Mouse (Mus musculus) intestine, postnatal 0 days (tissue): ENCODE results near the gene Lsm12. TPM values are rescaled to one million over a fixed set of nuclear protein-coding genes. Genes with fewer than 3 reads are reported as not detected.
A peak's percentile ranks its signal among the peaks of the same experiment; 100 is the strongest.

Experiments used
- ATAC-seq: fragments of 200-750 bp; cut with Nextera tagmentation; 2 replicates; pipeline ENCODE4 v1.8.0; 2017; ENCODE audit warnings: mild to moderate bottlenecking, moderate TSS enrichment, moderate library complexity
- H3K27ac ChIP-seq: fragments of 300-500 bp; sonication (generic); 2 replicates; pipeline ENCODE4 v1.5.1; 2014; ENCODE audit warnings: mild to moderate bottlenecking, low read depth, low read length, moderate library complexity
- H3K27me3 ChIP-seq: fragments of 300-500 bp; sonication (generic); replicated peaks from 2 replicates; pipeline ENCODE4 v1.6.1; 2014; ENCODE audit warnings: low read length, mixed read lengths; ENCODE audit not compliant: control insufficient read depth, insufficient read depth
- H3K36me3 ChIP-seq: fragments of 300-500 bp; sonication (generic); 2 replicates; pipeline ENCODE4 v1.6.1; 2014; ENCODE audit warnings: mild to moderate bottlenecking, moderate library complexity; ENCODE audit not compliant: control insufficient read depth, insufficient read depth
- H3K4me1 ChIP-seq: fragments of 300-500 bp; sonication (generic); replicated peaks from 2 replicates; pipeline ENCODE4 v1.6.1; 2014; ENCODE audit warnings: antibody characterized with exemption, low read length, mixed read lengths; ENCODE audit not compliant: control insufficient read depth, insufficient read depth
- H3K4me2 ChIP-seq: fragments of 300-500 bp; sonication (generic); replicated peaks from 2 replicates; pipeline ENCODE4 v1.6.1; 2014; ENCODE audit warnings: low read depth, mild to moderate bottlenecking, moderate library complexity
- H3K4me3 ChIP-seq: fragments of 300-500 bp; sonication (generic); 2 replicates; pipeline ENCODE4 v1.5.1; 2014; ENCODE audit warnings: low read depth, low read length
- H3K9ac ChIP-seq: fragments of 300-500 bp; sonication (generic); 2 replicates; pipeline ENCODE4 v1.6.1; 2014; ENCODE audit warnings: mild to moderate bottlenecking, low read depth, low read length
- H3K9me3 ChIP-seq: fragments of 300-500 bp; sonication (generic); 2 replicates; pipeline ENCODE4 v1.6.1; 2016; ENCODE audit warnings: mixed run types; ENCODE audit not compliant: control insufficient read depth
- CTCF ChIP-seq: sonication (generic); IDR thresholded peaks from 2 replicates; pipeline ENCODE4 v1.5.1; 2016; ENCODE audit warnings: low read depth, mild to moderate bottlenecking, control low read depth, antibody characterized with exemption, moderate library complexity
- WGBS: fragments of 180-500 bp; shearing (Covaris S2); extraction: QIAGEN DNeasy Blood & Tissue Kit; methylation state at CpG from one replicate; pipeline ENCODE4 v1.1.7; 2014; 5-methylcytosine and 5-hydroxymethylcytosine counted together
- polyA plus RNA-seq: library from polyadenylated mRNA; unstranded; fragments of >200 nt; fragmentation: Nextera tagmentation; extraction: Ambion mirVana; gene quantifications from 2 replicates; pipeline ENCODE4 v1.2.1, GENCODE M21; 2015

Gene Lsm12
- polyA plus RNA-seq, 1 experiment from 2014 or later = 103 TPM

DNA sequence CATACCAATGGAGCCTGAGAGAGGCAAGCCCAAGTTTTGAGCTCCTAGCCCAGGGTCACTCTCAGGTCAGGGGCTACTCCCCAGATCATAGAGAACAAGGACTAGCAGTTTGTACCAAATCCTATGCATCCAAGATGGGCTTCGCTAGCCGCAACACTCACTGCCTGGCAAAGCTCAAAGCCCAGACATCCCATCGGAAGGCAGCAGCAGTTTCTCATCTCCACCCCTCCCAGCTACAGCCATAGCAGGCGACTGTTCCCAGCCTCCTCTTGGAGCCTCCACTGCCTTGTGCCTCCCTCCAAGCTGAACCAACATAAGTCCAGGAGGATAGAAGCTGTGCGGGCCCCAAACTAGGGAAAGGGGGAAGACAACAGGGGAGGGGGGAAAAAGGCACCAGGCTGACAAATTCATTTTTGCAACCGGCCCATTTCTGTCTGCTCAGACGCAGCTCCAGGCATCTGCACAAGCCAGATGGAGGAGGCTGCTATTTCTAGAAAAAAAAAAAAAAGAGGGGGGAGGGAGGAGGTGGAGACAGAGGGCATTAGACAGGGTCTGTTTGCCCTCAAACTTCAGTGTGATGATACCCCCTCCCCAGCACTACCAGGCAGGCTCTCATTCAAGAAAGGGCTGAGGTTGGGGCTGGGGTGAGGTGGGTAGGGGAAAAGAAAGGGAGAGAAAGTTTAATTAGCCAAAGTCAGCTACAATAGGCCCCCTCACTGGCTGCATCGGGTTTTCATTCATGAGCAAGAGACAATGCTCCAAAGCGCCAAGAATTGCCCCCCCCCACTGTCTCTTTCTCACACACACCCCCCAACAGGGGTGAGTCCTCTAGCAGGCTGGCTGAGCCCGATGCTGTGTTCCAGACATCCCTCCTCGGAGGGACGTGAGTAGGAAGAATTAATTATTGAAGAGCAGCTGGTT lies 42.4 kb upstream of the Lsm12 start:
- Histone ChIP-seq H3K9me3 (no peaks in the 10 kb centered on the region), H3K36me3 (peaks cover 4% of the 10 kb centered on the region; the same call in 1 of the 2 replicates), H3K4me2 (peak overlapping the region; percentile 90), H3K9ac (no peak overlapping the region), H3K4me3 (peak overlapping the region; percentile 93), H3K27me3 (no peaks in the 10 kb centered on the region), H3K27ac (no peak overlapping the region), H3K4me1 (peaks cover 2% of the 10 kb centered on the region; the same call in 1 of the 2 replicates)
- ATAC-seq = no peak
- TF ChIP-seq CTCF = no peak
- WGBS = 51% methylated on average over 12 of the region's 12 CpGs

GRCm38 (mm10) chr11:102226067-102226978 lies 41.2 kb upstream of the Lsm12 start:
- Histone ChIP-seq H3K27ac (no peak overlapping the region), H3K36me3 (peaks cover 7% of the 10 kb centered on the region; the same call in 1 of the 2 replicates), H3K4me1 (peaks cover 2% of the 10 kb centered on the region; the same call in 1 of the 2 replicates), H3K4me3 (no peak overlapping the region), H3K4me2 (no peak overlapping the region), H3K27me3 (no peaks in the 10 kb centered on the region), H3K9me3 (no peaks in the 10 kb centered on the region), H3K9ac (no peak overlapping the region)
- 76% methylated on average over 12 of the region's 12 CpGs for WGBS
- no peak for ATAC-seq
- no peak for TF ChIP-seq CTCF

- Histone ChIP-seq H3K4me2 (no peak overlapping the region), H3K4me1 (peaks cover 7% of the 10 kb centered on the region), H3K36me3 (peaks cover 7% of the 10 kb centered on the region; the same call in 1 of the 2 replicates), H3K27me3 (no peaks in the 10 kb centered on the region), H3K9ac (no peak overlapping the region), H3K4me3 (no peak overlapping the region), H3K27ac (no peak overlapping the region), H3K9me3 (no peaks in the 10 kb centered on the region)
- TF ChIP-seq CTCF = no peak
- ATAC-seq = no peak
- WGBS = 68% methylated on average over 5 of the region's 5 CpGs
These were observed 40.1 kb upstream of the Lsm12 start for GRCm38 (mm10) chr11:102225221-102225620.

DNA sequence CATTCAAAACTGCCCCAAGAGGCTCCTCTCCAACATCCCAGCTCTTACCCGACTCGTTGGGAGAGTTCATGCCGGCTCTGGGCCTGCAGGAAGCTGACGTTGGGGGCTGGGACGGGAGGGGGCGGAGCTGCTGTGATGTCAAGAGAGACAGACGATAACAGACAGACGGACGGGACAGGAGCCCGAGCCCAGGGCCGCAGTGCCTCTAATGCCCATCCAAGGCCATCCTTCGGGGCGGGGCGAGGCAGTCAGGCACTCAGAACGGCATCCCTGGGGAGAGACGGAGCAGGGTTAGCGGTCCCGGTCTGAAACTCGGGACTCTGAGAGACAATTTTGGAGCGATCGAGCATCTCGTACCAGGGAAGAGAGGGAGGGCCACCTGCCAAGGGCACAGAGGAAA lies 39.6 kb upstream of the Lsm12 start:
- H3K27me3 ChIP-seq = no peaks in the 10 kb centered on the region
- H3K9ac ChIP-seq = no peak overlapping the region
- H3K4me1 ChIP-seq = peaks cover 11% of the 10 kb centered on the region
- 19% methylated on average over 22 of the region's 22 CpGs for WGBS
- no peak overlapping the region for H3K4me3 ChIP-seq
- TF ChIP-seq CTCF = no peak
- ATAC-seq = no peak
- H3K9me3 ChIP-seq = no peaks in the 10 kb centered on the region
- no peak overlapping the region for H3K27ac ChIP-seq
- peak overlapping the region; percentile 30 for H3K4me2 ChIP-seq
- peaks cover 7% of the 10 kb centered on the region; the same call in 1 of the 2 replicates for H3K36me3 ChIP-seq

- ATAC-seq = no peak
- Histone ChIP-seq H3K27ac (no peak overlapping the region), H3K4me3 (no peak overlapping the region), H3K4me1 (peaks cover 24% of the 10 kb centered on the region), H3K9me3 (no peaks in the 10 kb centered on the region), H3K36me3 (peaks cover 7% of the 10 kb centered on the region; the same call in 1 of the 2 replicates), H3K9ac (no peak overlapping the region), H3K27me3 (no peaks in the 10 kb centered on the region), H3K4me2 (no peak overlapping the region)
- WGBS = 48% methylated on average over 6 of the region's 6 CpGs
- peak; percentile 78 for TF ChIP-seq CTCF
These were observed 38.1 kb upstream of the Lsm12 start for GRCm38 (mm10) chr11:102223166-102223565.

DNA sequence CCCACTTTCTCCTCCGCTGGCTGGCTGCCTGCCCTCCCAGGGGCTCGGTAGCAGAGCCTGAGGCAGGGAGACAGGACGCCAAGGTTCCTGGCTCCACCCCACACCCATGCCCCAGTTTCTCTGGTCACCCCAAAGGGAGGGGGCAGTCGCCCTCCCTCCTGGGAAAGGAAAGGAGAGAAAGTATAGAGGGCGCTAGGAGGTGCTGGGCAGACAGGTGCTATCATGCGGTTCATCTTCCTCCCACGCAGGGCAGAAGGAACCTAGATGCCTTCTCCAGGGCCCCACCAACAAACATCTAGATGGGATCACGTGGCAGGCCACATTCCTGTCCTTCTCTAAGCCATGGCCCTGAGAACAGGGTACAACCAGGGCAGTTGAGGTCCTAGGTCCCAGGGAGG lies 36.9 kb upstream of the Lsm12 start:
- Histone ChIP-seq H3K4me3 (no peak overlapping the region), H3K27me3 (no peaks in the 10 kb centered on the region), H3K4me2 (no peak overlapping the region), H3K9me3 (no peaks in the 10 kb centered on the region), H3K4me1 (peaks cover 29% of the 10 kb centered on the region), H3K27ac (no peak overlapping the region), H3K36me3 (peaks cover 7% of the 10 kb centered on the region; the same call in 1 of the 2 replicates), H3K9ac (no peak overlapping the region)
- ATAC-seq = no peak
- no peak for TF ChIP-seq CTCF
- 63% methylated on average over 8 of the region's 8 CpGs for WGBS
